Mouse (Mus musculus): ENCODE measurements around the gene Tlx3.

Gene Tlx3

GRCm38 (mm10) chr11:33151128-33151779, 52.1 kb downstream of the Tlx3 start:
- no peak for DNase-seq (ENCODE audit: low read depth, low spot score)
